Mouse (Mus musculus): Measurements from ENCODE around the gene Mypn.

DNA sequence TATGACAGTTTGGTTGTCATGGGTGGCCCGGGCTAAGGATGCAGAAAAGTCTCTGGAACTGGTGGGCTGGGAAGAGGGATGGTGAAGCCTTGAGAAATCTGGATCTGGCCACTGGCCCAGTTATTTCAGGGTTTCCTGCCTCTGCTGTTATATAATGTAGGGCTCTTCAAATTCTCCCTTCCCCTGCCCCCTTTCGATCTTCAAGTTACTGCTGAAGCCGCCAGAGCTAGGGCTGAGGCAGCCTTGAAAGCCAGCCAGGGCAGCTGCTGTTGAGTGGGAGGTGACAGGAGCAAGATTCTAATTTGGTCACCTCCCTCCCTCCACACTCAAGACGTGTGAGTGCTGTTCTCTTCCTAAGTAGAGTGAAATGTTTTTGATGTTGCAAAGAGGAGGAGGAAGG lies 46.8 kb downstream of the Mypn start:
- TF ChIP-seq GATA1 (IDR thresholded peaks at IDR 0.05; ENCODE audit: borderline replicate concordance, low read length), result no peak
- no peak for TF ChIP-seq FLI1 (IDR thresholded peaks at IDR 0.05; ENCODE audit: low read length)

Measured in megakaryocyte, embryonic 14.5 days (primary cell).